Mouse (Mus musculus) liver, postnatal 0 days (tissue): ENCODE measurements around the gene Styx.

Source experiments
- CTCF ChIP-seq: sonication (generic); IDR thresholded peaks from 2 replicates; pipeline ENCODE4 v1.5.1; 2016; ENCODE audit warnings: antibody characterized with exemption, low read depth
- EP300 ChIP-seq: IDR thresholded peaks from 2 replicates; pipeline ENCODE4 v1.6.1; 2016; ENCODE audit warnings: antibody characterized with exemption, low read depth, mild to moderate bottlenecking

- TF ChIP-seq CTCF (peak; percentile 97), EP300 (no peak)
These were observed 21.2 kb upstream of the Styx start, which contains the start of gene Psmc6 for GRCm38 (mm10) chr14:45329589-45330181.
